Mouse (Mus musculus): ENCODE results near the gene Tbc1d2b. TPM values are rescaled to one million over a fixed set of nuclear protein-coding genes. Genes with fewer than 3 reads are reported as not detected.

Tbc1d2b gene
- polyA plus RNA-seq, 1 experiment, result 2.9 TPM

DNA sequence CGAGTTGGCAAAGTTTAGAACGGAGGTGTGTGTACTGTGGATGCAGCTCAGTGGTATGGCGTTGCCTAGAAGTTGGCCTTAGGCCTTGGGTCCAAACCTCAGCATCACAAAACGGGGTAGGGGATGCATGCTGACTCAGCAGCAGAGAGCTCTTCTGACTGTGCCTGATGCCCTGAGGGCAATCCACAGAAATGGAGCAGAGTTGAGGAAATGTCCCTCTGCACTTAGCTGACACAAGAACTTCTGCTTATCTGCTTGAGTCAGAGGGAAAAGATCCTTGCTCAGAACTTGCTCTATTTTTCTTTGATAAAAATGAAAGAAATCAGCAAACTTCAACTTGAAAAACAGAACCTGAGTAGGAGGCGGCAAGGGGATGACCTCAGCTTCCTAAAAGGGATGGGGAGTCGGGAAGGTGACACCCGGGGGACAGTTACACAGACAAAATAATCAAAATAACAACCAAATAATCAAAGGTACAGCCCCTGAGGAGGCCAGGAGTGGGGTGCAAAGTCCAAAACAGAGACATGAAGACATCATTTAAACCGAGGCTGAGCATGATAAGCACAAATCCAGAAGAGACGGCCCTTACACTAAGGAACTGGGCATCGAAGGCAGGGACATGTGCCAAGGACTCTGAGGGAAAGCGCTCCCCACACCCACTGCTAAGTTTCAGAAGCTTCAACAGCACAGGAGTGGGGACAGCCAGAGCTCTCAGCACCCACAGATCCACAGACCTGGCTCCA lies 54.2 kb downstream of the Tbc1d2b start:
- Histone ChIP-seq H3K79me2 (ENCODE audit: control insufficient read depth, insufficient read depth) (no peaks in the 10 kb centered on the region), H3K27me3 (ENCODE audit: control insufficient read depth, insufficient read depth, insufficient read length) (no peaks in the 10 kb centered on the region), H3ac (ENCODE audit: control insufficient read depth, insufficient read length) (no peak overlapping the region), H3K4me3 (no peak overlapping the region), H3K4me2 (ENCODE audit: low read depth) (no peak overlapping the region), H3K36me3 (ENCODE audit: control insufficient read depth, insufficient read depth) (no peaks in the 10 kb centered on the region)
- TF ChIP-seq MYOD1 (IDR thresholded peaks at IDR 0.05; ENCODE audit: control insufficient read depth in 1 of 3, insufficient read length in 2 of 3, low read depth in 2 of 3), result no peak

DNA sequence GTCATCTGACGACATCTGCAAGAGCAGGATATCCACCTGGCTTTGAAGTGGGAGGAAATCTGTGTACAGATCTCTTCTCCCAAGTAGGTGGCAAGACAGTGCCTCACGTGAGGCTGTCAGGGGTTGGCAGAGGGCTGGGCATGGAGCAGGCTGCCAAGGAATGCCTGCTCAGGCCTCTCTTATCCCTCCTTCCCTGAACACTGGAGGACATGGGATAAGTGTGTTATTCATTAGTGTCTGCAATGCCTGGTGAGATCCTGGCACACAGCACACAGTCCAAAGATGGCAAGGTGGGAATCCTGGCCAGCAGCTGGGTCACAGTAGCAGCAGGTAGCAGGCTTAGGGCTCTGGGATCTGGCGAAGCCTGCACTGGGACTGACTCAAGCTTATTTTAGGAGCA lies 57.5 kb downstream of the Tbc1d2b start:
- H3K4me3 ChIP-seq, result no peak overlapping the region
- no peaks in the 10 kb centered on the region for H3K36me3 ChIP-seq (ENCODE audit: control insufficient read depth, insufficient read depth)

DNA sequence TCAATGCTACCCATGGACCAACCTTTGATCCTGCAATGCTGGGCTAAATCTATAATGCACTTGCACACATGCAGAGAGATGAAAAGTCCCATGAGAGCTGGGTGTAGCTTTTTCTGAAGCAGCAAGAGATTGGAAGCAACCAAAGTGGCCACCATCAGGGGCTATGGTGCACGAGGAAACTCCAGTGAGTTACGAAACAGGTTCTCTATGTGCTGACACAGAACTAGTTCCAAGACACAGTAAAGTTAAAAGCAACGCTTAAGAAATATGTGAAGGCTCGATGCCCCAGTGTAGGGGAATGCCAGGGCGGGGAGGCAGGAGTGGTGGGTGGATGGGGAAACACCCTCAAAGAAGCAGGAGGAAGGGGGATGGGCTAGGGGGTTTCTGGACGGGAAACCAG lies 61.9 kb downstream of the Tbc1d2b start:
- no peak for TF ChIP-seq MAX (IDR thresholded peaks at IDR 0.05; ENCODE audit: low read depth)
- no peak for TF ChIP-seq REST (IDR thresholded peaks at IDR 0.05; ENCODE audit: insufficient read depth, insufficient read length)
- no peak for TF ChIP-seq POLR2AphosphoS2 (IDR thresholded peaks at IDR 0.05; ENCODE audit: insufficient read length, low read depth)
- no peak for TF ChIP-seq POLR2A (IDR thresholded peaks at IDR 0.05; ENCODE audit: insufficient read length, low read depth)
- TF ChIP-seq E2F4 (IDR thresholded peaks at IDR 0.05; ENCODE audit: insufficient read depth), result no peak
- TF ChIP-seq MYOD1 (IDR thresholded peaks at IDR 0.05; ENCODE audit: control insufficient read depth in 1 of 3, insufficient read length in 2 of 3, low read depth in 2 of 3), result no peak
- no peak for TF ChIP-seq SRF (IDR thresholded peaks at IDR 0.05; ENCODE audit: control insufficient read depth, insufficient read length, low read depth)
- TF ChIP-seq MYOG (IDR thresholded peaks at IDR 0.05; ENCODE audit: control insufficient read depth in 1 of 3, insufficient read depth in 1 of 3, insufficient read length in 2 of 3, low read depth in 2 of 3), result no peak
- TF ChIP-seq USF1 (IDR thresholded peaks at IDR 0.05; ENCODE audit: low read depth), result no peak
- TF ChIP-seq TCF12 (IDR thresholded peaks at IDR 0.05; ENCODE audit: insufficient read depth, poor library complexity, severe bottlenecking), result no peak
- Histone ChIP-seq H3K79me2 (ENCODE audit: control insufficient read depth, insufficient read depth) (no peaks in the 10 kb centered on the region), H3K27me3 (ENCODE audit: control insufficient read depth, insufficient read depth, insufficient read length) (no peaks in the 10 kb centered on the region), H3ac (ENCODE audit: control insufficient read depth, insufficient read length) (no peak overlapping the region), H3K36me3 (ENCODE audit: control insufficient read depth, insufficient read depth) (no peaks in the 10 kb centered on the region), H3K4me2 (ENCODE audit: low read depth) (no peak overlapping the region), H3K4me3 (no peak overlapping the region)

More for the DNA sequence above, 57.5 kb downstream of the Tbc1d2b start:
- no peak for TF ChIP-seq USF1 (IDR thresholded peaks at IDR 0.05; ENCODE audit: low read depth)
- no peak for TF ChIP-seq TCF3 (IDR thresholded peaks at IDR 0.05; ENCODE audit: insufficient read length, low read depth)
- TF ChIP-seq SRF (IDR thresholded peaks at IDR 0.05; ENCODE audit: control insufficient read depth, insufficient read length, low read depth), result no peak
- TF ChIP-seq E2F4 (IDR thresholded peaks at IDR 0.05; ENCODE audit: insufficient read depth), result no peak
- TF ChIP-seq CEBPB (IDR thresholded peaks at IDR 0.05; ENCODE audit: insufficient read depth, poor library complexity, severe bottlenecking), result no peak
- no peak for TF ChIP-seq MAX (IDR thresholded peaks at IDR 0.05; ENCODE audit: low read depth)
- no peak for TF ChIP-seq POLR2A (IDR thresholded peaks at IDR 0.05; ENCODE audit: insufficient read length, low read depth)
- TF ChIP-seq REST (IDR thresholded peaks at IDR 0.05; ENCODE audit: insufficient read depth, insufficient read length), result no peak
- no peak for TF ChIP-seq POLR2AphosphoS2 (IDR thresholded peaks at IDR 0.05; ENCODE audit: insufficient read length, low read depth)
- TF ChIP-seq TCF12 (IDR thresholded peaks at IDR 0.05; ENCODE audit: insufficient read depth, poor library complexity, severe bottlenecking), result no peak
- TF ChIP-seq MYOD1 (IDR thresholded peaks at IDR 0.05; ENCODE audit: control insufficient read depth in 1 of 3, insufficient read length in 2 of 3, low read depth in 2 of 3), result no peak
- no peak for TF ChIP-seq MYOG (IDR thresholded peaks at IDR 0.05; ENCODE audit: control insufficient read depth in 1 of 3, insufficient read depth in 1 of 3, insufficient read length in 2 of 3, low read depth in 2 of 3)
- no peak overlapping the region for H3ac ChIP-seq (ENCODE audit: control insufficient read depth, insufficient read length)
- H3K27me3 ChIP-seq (ENCODE audit: control insufficient read depth, insufficient read depth, insufficient read length), result no peaks in the 10 kb centered on the region
- H3K4me2 ChIP-seq (ENCODE audit: low read depth), result no peak overlapping the region
- H3K79me2 ChIP-seq (ENCODE audit: control insufficient read depth, insufficient read depth), result no peaks in the 10 kb centered on the region

DNA sequence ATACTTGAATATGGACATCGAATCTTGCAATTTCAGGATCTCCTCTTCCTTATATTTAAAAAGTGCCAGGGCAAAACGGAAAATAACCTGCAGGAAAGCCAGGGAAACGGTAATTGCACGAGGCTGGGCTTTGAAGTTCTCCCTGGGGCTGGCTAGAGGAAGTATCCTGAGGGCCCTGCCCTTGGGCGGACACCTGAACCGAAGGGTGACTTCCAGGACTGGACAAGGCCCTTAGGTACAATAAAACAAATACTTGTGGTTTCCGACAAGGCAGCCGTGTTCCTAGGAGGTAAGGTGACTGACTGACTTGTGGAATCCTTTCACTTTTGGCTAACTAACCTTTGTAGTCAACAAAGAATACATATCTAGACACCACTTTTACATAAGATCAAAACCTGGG lies 62.8 kb downstream of the Tbc1d2b start:
- no peak overlapping the region for H3ac ChIP-seq (ENCODE audit: control insufficient read depth, insufficient read length)
- no peak overlapping the region for H3K4me2 ChIP-seq (ENCODE audit: low read depth)
- no peak overlapping the region for H3K4me3 ChIP-seq
- H3K79me2 ChIP-seq (ENCODE audit: control insufficient read depth, insufficient read depth), result no peaks in the 10 kb centered on the region
- H3K27me3 ChIP-seq (ENCODE audit: control insufficient read depth, insufficient read depth, insufficient read length), result no peaks in the 10 kb centered on the region
- H3K36me3 ChIP-seq (ENCODE audit: control insufficient read depth, insufficient read depth), result no peaks in the 10 kb centered on the region
- no peak for TF ChIP-seq MAX (IDR thresholded peaks at IDR 0.05; ENCODE audit: low read depth)
- TF ChIP-seq USF1 (IDR thresholded peaks at IDR 0.05; ENCODE audit: low read depth), result no peak
- no peak for TF ChIP-seq TCF3 (IDR thresholded peaks at IDR 0.05; ENCODE audit: insufficient read length, low read depth)
- no peak for TF ChIP-seq MYOD1 (IDR thresholded peaks at IDR 0.05; ENCODE audit: control insufficient read depth in 1 of 3, insufficient read length in 2 of 3, low read depth in 2 of 3)
- no peak for TF ChIP-seq MYOG (IDR thresholded peaks at IDR 0.05; ENCODE audit: control insufficient read depth in 1 of 3, insufficient read depth in 1 of 3, insufficient read length in 2 of 3, low read depth in 2 of 3)
- no peak for TF ChIP-seq E2F4 (IDR thresholded peaks at IDR 0.05; ENCODE audit: insufficient read depth)
- no peak for TF ChIP-seq SRF (IDR thresholded peaks at IDR 0.05; ENCODE audit: control insufficient read depth, insufficient read length, low read depth)
- TF ChIP-seq POLR2AphosphoS2 (IDR thresholded peaks at IDR 0.05; ENCODE audit: insufficient read length, low read depth), result no peak
- TF ChIP-seq REST (IDR thresholded peaks at IDR 0.05; ENCODE audit: insufficient read depth, insufficient read length), result no peak
- no peak for TF ChIP-seq TCF12 (IDR thresholded peaks at IDR 0.05; ENCODE audit: insufficient read depth, poor library complexity, severe bottlenecking)
- TF ChIP-seq CEBPB (IDR thresholded peaks at IDR 0.05; ENCODE audit: insufficient read depth, poor library complexity, severe bottlenecking), result no peak

- no peak overlapping the region for H3K4me3 ChIP-seq
- no peaks in the 10 kb centered on the region for H3K36me3 ChIP-seq (ENCODE audit: control insufficient read depth, insufficient read depth)
- no peaks in the 10 kb centered on the region for H3K27me3 ChIP-seq (ENCODE audit: control insufficient read depth, insufficient read depth, insufficient read length)
- TF ChIP-seq MAX (IDR thresholded peaks at IDR 0.05; ENCODE audit: low read depth), result no peak
- TF ChIP-seq MYOD1 (IDR thresholded peaks at IDR 0.05; ENCODE audit: control insufficient read depth in 1 of 3, insufficient read length in 2 of 3, low read depth in 2 of 3), result no peak
- TF ChIP-seq E2F4 (IDR thresholded peaks at IDR 0.05; ENCODE audit: insufficient read depth), result no peak
- TF ChIP-seq MYOG (IDR thresholded peaks at IDR 0.05; ENCODE audit: control insufficient read depth in 1 of 3, insufficient read depth in 1 of 3, insufficient read length in 2 of 3, low read depth in 2 of 3), result no peak
- no peak for TF ChIP-seq TCF3 (IDR thresholded peaks at IDR 0.05; ENCODE audit: insufficient read length, low read depth)
- TF ChIP-seq CEBPB (IDR thresholded peaks at IDR 0.05; ENCODE audit: insufficient read depth, poor library complexity, severe bottlenecking), result no peak
- no peak for TF ChIP-seq POLR2AphosphoS2 (IDR thresholded peaks at IDR 0.05; ENCODE audit: insufficient read length, low read depth)
- TF ChIP-seq TCF12 (IDR thresholded peaks at IDR 0.05; ENCODE audit: insufficient read depth, poor library complexity, severe bottlenecking), result no peak
- H3K4me2 ChIP-seq (ENCODE audit: low read depth), result no peak overlapping the region
- H3ac ChIP-seq (ENCODE audit: control insufficient read depth, insufficient read length), result no peak overlapping the region
- H3K79me2 ChIP-seq (ENCODE audit: control insufficient read depth, insufficient read depth), result no peaks in the 10 kb centered on the region
These were observed 64.1 kb downstream of the Tbc1d2b start for GRCm38 (mm10) chr9:90206500-90206899.
